Mouse (Mus musculus): ENCODE measurements around the gene Ccdc60. TPM values are rescaled to one million over a fixed set of nuclear protein-coding genes. Genes with fewer than 3 reads are reported as not detected.
A peak's percentile ranks its signal among the peaks of the same experiment; 100 is the strongest.

The Ccdc60 gene
- total and polyA plus RNA-seq, 3 experiments = not detected

GRCm38 (mm10) chr5:116192693-116193092, 96.1 kb downstream of the Ccdc60 start:
- no peaks in the 10 kb centered on the region for H3K36me3 ChIP-seq (ENCODE audit: control insufficient read depth in 1 of 2, insufficient read depth in 2 of 2, low read length in 2 of 2)
- H3K9me3 ChIP-seq (replicated peaks; ENCODE audit: insufficient read depth, low read length) = no peaks in the 10 kb centered on the region
- no peaks in the 10 kb centered on the region for H3K27me3 ChIP-seq (ENCODE audit: control insufficient read depth in 1 of 2, insufficient read depth in 2 of 2, low read length in 2 of 2)
- H3K27ac ChIP-seq (ENCODE audit: control insufficient read depth, low read depth, low read length) = no peak overlapping the region
- no peaks in the 10 kb centered on the region for H3K4me1 ChIP-seq (ENCODE audit: control insufficient read depth in 1 of 2, insufficient read depth in 2 of 2, low read length in 2 of 2)
- no peak for DNase-seq (ENCODE audit: low read depth, low spot score)
- TF ChIP-seq ZNF384 (IDR thresholded peaks at IDR 0.05; ENCODE audit: low read depth, low read length) = no peak
- 0 out of 6 replicates have a peak, but pooled peaks of 1 of the 3 experiments have one; percentile 7 for TF ChIP-seq CTCF (IDR thresholded peaks at IDR 0.05 in 2 of 3, conservative IDR thresholded peaks at IDR 0.05 in 1 of 3; ENCODE audit: control insufficient read depth in 1 of 3, insufficient read depth in 1 of 3, low read depth in 2 of 3, low read length in 3 of 3, poor library complexity in 1 of 3, severe bottlenecking in 1 of 3)
- TF ChIP-seq NELFE (IDR thresholded peaks at IDR 0.05; ENCODE audit: low read depth, low read length) = no peak
- no peak overlapping the region for H3K9ac ChIP-seq (ENCODE audit: control insufficient read depth, low read depth, low read length, poor library complexity, severe bottlenecking)
- H3K79me2 ChIP-seq (ENCODE audit: control insufficient read depth, insufficient read depth, low read length, poor library complexity) = no peaks in the 10 kb centered on the region
- no peak overlapping the region for H3K4me3 ChIP-seq (ENCODE audit: control insufficient read depth in 1 of 2, insufficient read depth in 1 of 2, low read depth in 2 of 2, low read length in 2 of 2)

- H3K79me2 ChIP-seq (ENCODE audit: control insufficient read depth, insufficient read depth, low read length, poor library complexity) = no peaks in the 10 kb centered on the region
- DNase-seq (ENCODE audit: low read depth, low spot score) = no peak
- H3K9ac ChIP-seq (ENCODE audit: control insufficient read depth, low read depth, low read length, poor library complexity, severe bottlenecking) = no peak overlapping the region
- H3K27ac ChIP-seq (ENCODE audit: control insufficient read depth, low read depth, low read length) = no peak overlapping the region
- no peaks in the 10 kb centered on the region for H3K4me1 ChIP-seq (ENCODE audit: control insufficient read depth in 1 of 2, insufficient read depth in 2 of 2, low read length in 2 of 2)
- no peaks in the 10 kb centered on the region for H3K36me3 ChIP-seq (ENCODE audit: control insufficient read depth in 1 of 2, insufficient read depth in 2 of 2, low read length in 2 of 2)
- no peaks in the 10 kb centered on the region for H3K27me3 ChIP-seq (ENCODE audit: control insufficient read depth in 1 of 2, insufficient read depth in 2 of 2, low read length in 2 of 2)
- no peak overlapping the region for H3K4me3 ChIP-seq (ENCODE audit: control insufficient read depth in 1 of 2, insufficient read depth in 1 of 2, low read depth in 2 of 2, low read length in 2 of 2)
- TF ChIP-seq USF2 (IDR thresholded peaks at IDR 0.05; ENCODE audit: borderline replicate concordance in 1 of 2, insufficient read depth in 1 of 2, low read depth in 1 of 2, low read length in 2 of 2) (no peak), MYC (IDR thresholded peaks at IDR 0.05; ENCODE audit: low read depth, low read length) (no peak), MAZ (IDR thresholded peaks at IDR 0.05; ENCODE audit: low read depth, low read length) (no peak), RAD21 (IDR thresholded peaks at IDR 0.05; ENCODE audit: low read depth, low read length) (no peak), MYB (IDR thresholded peaks at IDR 0.05; ENCODE audit: low read depth, low read length) (no peak), KAT2A (conservative IDR thresholded peaks at IDR 0.05; ENCODE audit: low read depth, low read length) (no peak), ZNF384 (IDR thresholded peaks at IDR 0.05; ENCODE audit: low read depth, low read length) (no peak), TCF12 (IDR thresholded peaks at IDR 0.05; ENCODE audit: low read depth, low read length) (no peak), HCFC1 (IDR thresholded peaks at IDR 0.05; ENCODE audit: low read depth, low read length) (no peak), ZC3H11A (IDR thresholded peaks at IDR 0.05; ENCODE audit: low read depth, low read length) (no peak)
- no peaks in the 10 kb centered on the region for H3K9me3 ChIP-seq (replicated peaks; ENCODE audit: insufficient read depth, low read length)
Observed at GRCm38 (mm10) chr5:116191596-116191995, 97.2 kb downstream of the Ccdc60 start.

- no peak overlapping the region for H3K4me3 ChIP-seq (ENCODE audit: control insufficient read depth in 1 of 2, insufficient read depth in 1 of 2, low read depth in 2 of 2, low read length in 2 of 2)
- H3K27me3 ChIP-seq (ENCODE audit: control insufficient read depth in 1 of 2, insufficient read depth in 2 of 2, low read length in 2 of 2) = no peaks in the 10 kb centered on the region
- H3K36me3 ChIP-seq (ENCODE audit: control insufficient read depth in 1 of 2, insufficient read depth in 2 of 2, low read length in 2 of 2) = no peaks in the 10 kb centered on the region
- no peak for DNase-seq (ENCODE audit: low read depth, low spot score)
- no peaks in the 10 kb centered on the region for H3K79me2 ChIP-seq (ENCODE audit: control insufficient read depth, insufficient read depth, low read length, poor library complexity)
- no peaks in the 10 kb centered on the region for H3K9me3 ChIP-seq (replicated peaks; ENCODE audit: insufficient read depth, low read length)
- TF ChIP-seq TCF12 (IDR thresholded peaks at IDR 0.05; ENCODE audit: low read depth, low read length) = no peak
- TF ChIP-seq NELFE (IDR thresholded peaks at IDR 0.05; ENCODE audit: low read depth, low read length) = no peak
- TF ChIP-seq UBTF (IDR thresholded peaks at IDR 0.05; ENCODE audit: borderline replicate concordance, insufficient read depth, low read depth, low read length) = no peak
- no peak for TF ChIP-seq CHD1 (IDR thresholded peaks at IDR 0.05; ENCODE audit: low read depth, low read length)
- no peak for TF ChIP-seq ZMIZ1 (IDR thresholded peaks at IDR 0.05; ENCODE audit: low read depth, low read length)
- no peak for TF ChIP-seq ZKSCAN1 (IDR thresholded peaks at IDR 0.05; ENCODE audit: low read depth, low read length)
- TF ChIP-seq ZC3H11A (IDR thresholded peaks at IDR 0.05; ENCODE audit: low read depth, low read length) = no peak
- no peak for TF ChIP-seq CHD2 (IDR thresholded peaks at IDR 0.05; ENCODE audit: low read length)
- TF ChIP-seq POLR2A (IDR thresholded peaks at IDR 0.05; ENCODE audit: control insufficient read depth in 1 of 2, insufficient read depth in 1 of 2, low read depth in 1 of 2, low read length in 2 of 2, poor library complexity in 1 of 2) = no peak
- no peak for TF ChIP-seq RCOR1 (IDR thresholded peaks at IDR 0.05; ENCODE audit: low read depth, low read length)
- TF ChIP-seq MAZ (IDR thresholded peaks at IDR 0.05; ENCODE audit: low read depth, low read length) = no peak
- TF ChIP-seq RAD21 (IDR thresholded peaks at IDR 0.05; ENCODE audit: low read depth, low read length) = no peak
- TF ChIP-seq SIN3A (IDR thresholded peaks at IDR 0.05; ENCODE audit: low read length) = no peak
- TF ChIP-seq KAT2A (conservative IDR thresholded peaks at IDR 0.05; ENCODE audit: low read depth, low read length) = no peak
- TF ChIP-seq USF1 (IDR thresholded peaks at IDR 0.05; ENCODE audit: low read depth, low read length) = no peak
- H3K4me1 ChIP-seq (ENCODE audit: control insufficient read depth in 1 of 2, insufficient read depth in 2 of 2, low read length in 2 of 2) = no peaks in the 10 kb centered on the region
- H3K9ac ChIP-seq (ENCODE audit: control insufficient read depth, low read depth, low read length, poor library complexity, severe bottlenecking) = no peak overlapping the region
- no peak overlapping the region for H3K27ac ChIP-seq (ENCODE audit: control insufficient read depth, low read depth, low read length)
Observed at GRCm38 (mm10) chr5:116189818-116190217, 99.0 kb downstream of the Ccdc60 start.

Measured in MEL (cell line).